Mouse (Mus musculus): Measurements from ENCODE around the gene Zfp951.
"Not testable (repeated sequence)": the region's sequence is repeated elsewhere in the genome, so short reads cannot be mapped to it uniquely, and the experiment has no call there.

The Zfp951 gene

DNA sequence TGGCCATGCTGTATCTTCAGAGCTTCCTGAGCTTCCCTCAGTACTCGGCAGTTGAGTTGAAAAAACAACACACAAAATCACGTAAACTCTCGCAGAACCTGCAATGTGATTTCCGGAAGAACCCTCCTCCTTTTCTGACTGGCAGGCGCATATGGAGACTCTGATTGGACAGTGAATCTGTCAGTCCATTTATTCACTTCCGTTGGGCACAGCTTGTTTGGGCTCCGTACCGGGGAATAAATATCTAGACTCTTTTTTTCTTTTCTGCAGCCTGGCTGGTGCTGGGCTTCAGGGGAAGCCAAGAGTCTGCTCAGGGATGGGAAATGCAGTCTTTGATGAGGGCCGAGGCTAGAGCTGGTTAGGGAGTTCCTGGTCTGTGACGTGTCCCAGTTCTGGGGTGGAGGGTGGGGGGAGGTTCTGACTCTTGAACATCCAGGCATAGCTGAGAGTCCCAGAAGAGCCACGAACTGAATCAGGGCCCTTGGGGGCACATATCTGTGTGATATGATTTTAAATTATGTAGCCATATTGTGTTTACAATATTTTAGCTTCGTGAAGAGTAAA lies at the start of gene Zfp951:
Zfp951 (minus strand) TSS at position 109 of the 564 bp plus-strand sequence.
- DNase-seq (ENCODE audit: low read depth), result peak; percentile 87

DNA sequence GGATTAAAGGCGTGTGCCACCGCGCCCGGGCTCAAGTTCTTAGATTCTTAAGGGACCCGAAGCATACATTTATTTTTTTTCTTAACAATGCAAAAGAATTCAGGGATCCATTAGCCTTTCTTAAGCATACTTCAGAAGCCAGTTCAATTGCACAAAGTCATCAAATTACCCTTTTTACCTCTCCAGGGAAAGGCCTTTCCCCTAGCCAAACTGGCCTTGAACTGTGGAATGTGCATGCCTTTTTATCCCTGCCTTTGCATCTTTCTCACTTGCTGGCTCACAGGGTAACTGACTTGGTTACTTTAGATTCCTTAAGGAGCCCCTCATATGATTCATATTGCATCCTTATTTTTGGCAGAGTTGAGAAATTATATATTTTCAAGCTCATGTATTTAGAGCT lies 46.7 kb upstream of the Zfp951 start:
- not testable (repeated sequence) for DNase-seq (ENCODE audit: low read depth)

DNA sequence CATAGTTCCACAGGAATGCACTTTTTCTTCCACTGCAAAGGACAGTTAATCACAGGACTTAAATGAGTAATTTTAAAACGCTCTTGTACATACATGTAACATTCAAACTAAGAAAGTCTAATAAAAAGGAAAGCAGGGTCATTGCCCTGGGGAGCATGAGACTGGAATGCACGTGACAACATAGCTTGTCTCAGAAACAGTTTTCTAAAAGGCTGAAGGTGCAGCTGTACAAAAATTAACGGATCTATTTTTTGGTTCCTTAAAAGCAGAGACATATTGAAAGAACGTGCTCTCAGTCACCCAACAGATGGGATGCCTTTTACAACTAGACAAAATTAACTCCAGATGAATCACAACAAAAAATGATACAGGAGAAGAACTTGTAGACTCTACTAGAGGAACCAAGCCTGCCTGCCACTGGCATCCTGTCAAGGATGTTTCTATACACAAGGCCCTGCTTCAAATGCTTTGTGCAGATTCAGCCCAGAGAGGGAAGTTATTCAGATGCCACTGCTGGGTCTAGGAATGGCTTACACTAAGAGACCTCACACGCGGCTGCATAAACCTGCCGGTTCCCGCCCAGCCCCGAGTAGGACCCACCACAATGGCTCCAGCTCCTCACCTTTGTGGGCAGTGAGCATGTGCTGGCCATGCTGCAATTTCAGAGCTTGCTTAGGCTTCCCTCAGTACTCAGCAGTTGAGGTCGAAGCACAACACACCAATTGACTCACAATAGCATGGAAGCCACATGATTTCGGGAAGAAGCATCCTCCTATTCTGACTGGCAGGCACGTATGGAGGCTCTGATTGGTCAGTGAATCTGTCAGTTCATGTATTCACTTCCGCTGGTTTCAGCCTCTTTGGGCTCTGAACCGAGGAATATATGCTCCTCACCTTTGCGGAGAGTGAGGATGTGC lies 567 bp downstream of the Zfp951 start:
- DNase-seq (ENCODE audit: low read depth), result peak; percentile 3

DNA sequence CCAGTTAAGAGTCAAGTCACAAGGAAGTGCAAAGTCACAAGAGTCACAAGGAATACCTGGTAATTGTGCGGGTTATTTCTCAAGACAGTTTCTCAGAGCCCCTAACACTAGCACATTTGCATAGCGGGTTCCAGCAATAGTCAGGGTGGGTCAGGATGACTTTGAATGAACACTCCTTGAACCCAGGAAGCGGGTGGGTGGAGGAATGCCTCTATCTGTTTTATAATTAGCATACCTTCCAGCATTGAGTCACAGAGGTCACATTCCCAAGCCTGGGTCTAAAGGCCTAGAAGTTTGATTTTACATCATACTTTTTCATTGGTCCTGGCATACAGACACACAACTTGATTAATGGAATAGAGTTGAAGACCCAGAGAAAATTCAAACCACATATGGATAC lies 5.3 kb downstream of the Zfp951 start:
- not testable (repeated sequence) for DNase-seq (ENCODE audit: low read depth)

GRCm38 (mm10) chr5:104833330-104833729 lies 26.5 kb downstream of the Zfp951 start:
- no peak for DNase-seq (ENCODE audit: low read depth)

GRCm38 (mm10) chr5:104829611-104830010 lies 30.3 kb downstream of the Zfp951 start:
- no peak for DNase-seq (ENCODE audit: low read depth)

DNA sequence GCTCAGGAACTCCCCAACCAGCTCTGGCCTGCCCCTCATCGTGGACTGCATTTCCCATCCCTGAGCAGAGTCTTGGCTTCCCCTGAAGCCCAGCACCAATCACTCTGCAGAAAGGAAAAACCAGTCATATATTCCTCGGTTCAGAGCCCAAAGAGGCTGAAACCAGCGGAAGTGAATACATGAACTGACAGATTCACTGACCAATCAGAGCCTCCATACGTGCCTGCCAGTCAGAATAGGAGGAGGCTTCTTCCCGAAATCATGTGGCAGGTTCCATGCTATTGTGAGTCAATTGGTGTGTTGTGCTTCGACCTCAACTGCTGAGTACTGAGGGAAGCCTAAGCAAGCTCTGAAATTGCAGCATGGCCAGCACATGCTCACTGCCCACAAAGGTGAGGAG lies 89.7 kb downstream of the Zfp951 start:
- DNase-seq (ENCODE audit: low read depth), result not testable (repeated sequence)

All from induced T-regulatory cell, adult 2 months (primary cell).